Mouse (Mus musculus) ES-E14 (cell line): ENCODE measurements at regions not wholly inside any gene's neighbourhood (a gene's known extent, or its start where the extent isn't known, plus 50 kb on each side); places are given as distances from the start of the nearest gene placed in this dataset.
A peak's percentile ranks its signal among the peaks of the same experiment; 100 is the strongest.

Experiments
- DNase-seq: peaks from one replicate; pipeline ENCODE4 v3.0.0-alpha.2; 2013; ENCODE audit warnings: low read depth, low spot score
- H3K27ac ChIP-seq: 2 replicates; pipeline ENCODE4 v1.5.1; 2012; ENCODE audit warnings: low read depth, mild to moderate bottlenecking, low read length, moderate library complexity, mixed read lengths; ENCODE audit not compliant: poor library complexity, insufficient read depth, severe bottlenecking
- H3K36me3 ChIP-seq: 2 replicates; pipeline ENCODE4 v1.6.1; 2012; ENCODE audit warnings: mild to moderate bottlenecking, low read length, moderate library complexity, mixed read lengths; ENCODE audit not compliant: control insufficient read depth, poor library complexity, insufficient read depth, severe bottlenecking
- H3K4me1 ChIP-seq, 2 experiments: fragments of 150-350 bp in 1 of 2; sonication (generic) in 1 of 2; 2 replicates each; pipeline ENCODE4 v1.6.1; 2012; ENCODE audit warnings: low read length in 2 of 2, mild to moderate bottlenecking in 1 of 2, mixed read lengths in 1 of 2; ENCODE audit not compliant: control insufficient read depth in 2 of 2, insufficient read depth in 2 of 2, poor library complexity in 1 of 2
- H3K4me3 ChIP-seq, 2 experiments: fragments of 150-350 bp in 1 of 2; sonication (generic) in 1 of 2; 2 replicates each; pipeline ENCODE4 v1.5.1; 2012; ENCODE audit warnings: low read length in 2 of 2, low read depth in 1 of 2, mild to moderate bottlenecking in 1 of 2, mixed read lengths in 1 of 2; ENCODE audit not compliant: insufficient read depth in 1 of 2, poor library complexity in 1 of 2, severe bottlenecking in 1 of 2
- H3K9ac ChIP-seq: 2 replicates; pipeline ENCODE4 v1.6.1; 2012; ENCODE audit warnings: low read depth, mild to moderate bottlenecking, low read length, mixed read lengths; ENCODE audit not compliant: poor library complexity, insufficient read depth, severe bottlenecking
- H3K9me3 ChIP-seq: fragments of 150-350 bp; sonication (generic); 2 replicates; pipeline ENCODE4 v1.6.1; 2012; ENCODE audit warnings: low read depth, mild to moderate bottlenecking, low read length; ENCODE audit not compliant: control insufficient read depth, insufficient read depth
- CHD2 ChIP-seq: IDR thresholded peaks from 2 replicates; pipeline ENCODE4 v1.6.1; 2014; ENCODE audit warnings: mild to moderate bottlenecking, low read depth, low read length, inconsistent platforms
- HCFC1 ChIP-seq: IDR thresholded peaks from 2 replicates; pipeline ENCODE4 v1.6.1; 2012; ENCODE audit warnings: low read length, inconsistent platforms, borderline replicate concordance; ENCODE audit not compliant: insufficient read depth
- MAFK ChIP-seq: IDR thresholded peaks from 2 replicates; pipeline ENCODE4 v1.6.1; 2014; ENCODE audit warnings: mild to moderate bottlenecking, low read depth, low read length, inconsistent platforms; ENCODE audit not compliant: insufficient read depth
- ZC3H11A ChIP-seq: IDR thresholded peaks from 2 replicates; pipeline ENCODE4 v1.6.1; 2012; ENCODE audit warnings: low read depth, mild to moderate bottlenecking, inconsistent platforms, low read length, borderline replicate concordance
- ZNF384 ChIP-seq: IDR thresholded peaks from 2 replicates; pipeline ENCODE4 v1.6.1; 2012; ENCODE audit warnings: low read depth, low read length, inconsistent platforms
- in situ Hi-C, 2 experiments: fragments of 600-800 bp; cut with MboI; formaldehyde crosslinking; loops; one replicate each; pipeline ENCODE4 v1.15.1; 2025; ENCODE audit warnings: low sequenced_read_pairs in 2 of 2, inconsistent platforms in 1 of 2; ENCODE audit not compliant: unreplicated experiment in 2 of 2

DNA sequence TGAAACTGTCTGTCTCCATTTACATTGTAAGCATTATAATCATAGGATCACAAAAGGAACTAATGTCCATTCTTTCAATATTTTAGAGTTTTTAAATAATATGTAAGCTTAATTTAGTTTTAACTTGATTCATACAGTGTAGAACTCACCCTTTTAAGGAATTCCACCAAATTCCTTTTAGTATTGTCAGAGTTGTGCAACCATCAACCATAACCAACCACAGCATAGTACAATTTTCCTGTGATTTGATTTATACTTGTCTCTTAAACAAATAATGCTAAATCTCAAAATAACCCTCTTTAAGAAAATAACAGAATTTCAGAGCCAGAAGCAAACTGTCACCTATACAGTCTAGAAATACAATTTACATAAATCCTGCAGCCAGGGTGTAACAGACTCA, 119.0 kb upstream of the Ccn2 start:
- Histone ChIP-seq H3K4me3 (no peak overlapping the region), H3K4me1 (no peaks in the 10 kb centered on the region), H3K9ac (no peak overlapping the region), H3K27ac (no peak overlapping the region), H3K9me3 (no peaks in the 10 kb centered on the region), H3K36me3 (no peaks in the 10 kb centered on the region)
- no peak for DNase-seq
- no peak for TF ChIP-seq ZNF384
- TF ChIP-seq CHD2, result no peak
- TF ChIP-seq HCFC1, result no peak
- no peak for TF ChIP-seq MAFK
- TF ChIP-seq ZC3H11A, result no peak
- in situ Hi-C loops, result no loop called here

DNA sequence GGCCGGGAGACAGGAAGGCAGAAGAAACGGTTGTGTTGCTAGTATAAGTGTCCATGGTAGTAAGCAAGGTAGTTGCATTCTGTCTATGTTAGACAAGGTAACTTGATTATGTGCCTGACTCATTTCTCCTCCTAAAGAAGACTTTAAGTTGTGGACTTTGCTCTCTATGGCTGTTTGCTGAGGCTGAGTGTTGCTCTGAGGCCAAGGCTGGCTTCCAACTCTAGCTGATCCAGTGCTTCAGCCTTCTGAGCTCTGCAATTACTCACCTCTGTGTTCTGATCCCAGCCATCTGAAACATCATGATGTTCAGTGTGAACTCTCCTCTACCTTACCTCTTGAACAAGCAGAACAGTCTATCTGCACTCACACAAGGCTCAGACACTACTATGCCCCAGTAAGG, 116.7 kb upstream of the Ccn2 start:
- Histone ChIP-seq H3K4me3 (no peak overlapping the region), H3K4me1 (no peaks in the 10 kb centered on the region), H3K27ac (no peak overlapping the region), H3K36me3 (no peaks in the 10 kb centered on the region), H3K9ac (no peak overlapping the region), H3K9me3 (no peaks in the 10 kb centered on the region)
- TF ChIP-seq CHD2, result no peak
- TF ChIP-seq ZC3H11A, result no peak
- TF ChIP-seq HCFC1, result no peak
- DNase-seq, result no peak
- in situ Hi-C loops, result no loop called here

DNA sequence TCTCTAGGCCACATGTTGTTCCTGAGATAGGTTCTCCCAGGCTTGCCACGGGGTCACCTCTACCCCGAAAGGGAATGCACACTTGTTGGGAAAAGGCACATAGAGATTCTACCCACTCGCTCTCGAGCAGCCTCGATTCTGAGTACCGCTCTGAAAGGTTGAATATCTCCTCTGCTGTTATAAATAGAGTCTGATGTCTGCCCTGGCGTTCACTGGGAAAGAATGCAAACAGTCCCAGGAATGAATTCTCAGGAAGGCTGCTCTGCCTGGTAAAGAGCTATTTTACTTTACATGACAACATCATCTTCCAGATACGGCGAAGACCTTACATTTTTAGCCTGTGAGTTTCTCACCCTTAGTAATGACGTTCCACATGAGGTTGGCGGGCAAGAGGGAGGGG, 116.1 kb upstream of the Ccn2 start:
- Histone ChIP-seq H3K4me3 (no peak overlapping the region), H3K36me3 (no peaks in the 10 kb centered on the region), H3K9me3 (no peaks in the 10 kb centered on the region), H3K9ac (no peak overlapping the region), H3K27ac (no peak overlapping the region), H3K4me1 (no peaks in the 10 kb centered on the region)
- no peak for DNase-seq
- in situ Hi-C loops, result no loop called here
- TF ChIP-seq ZC3H11A (no peak), HCFC1 (no peak), MAFK (no peak), CHD2 (no peak)

DNA sequence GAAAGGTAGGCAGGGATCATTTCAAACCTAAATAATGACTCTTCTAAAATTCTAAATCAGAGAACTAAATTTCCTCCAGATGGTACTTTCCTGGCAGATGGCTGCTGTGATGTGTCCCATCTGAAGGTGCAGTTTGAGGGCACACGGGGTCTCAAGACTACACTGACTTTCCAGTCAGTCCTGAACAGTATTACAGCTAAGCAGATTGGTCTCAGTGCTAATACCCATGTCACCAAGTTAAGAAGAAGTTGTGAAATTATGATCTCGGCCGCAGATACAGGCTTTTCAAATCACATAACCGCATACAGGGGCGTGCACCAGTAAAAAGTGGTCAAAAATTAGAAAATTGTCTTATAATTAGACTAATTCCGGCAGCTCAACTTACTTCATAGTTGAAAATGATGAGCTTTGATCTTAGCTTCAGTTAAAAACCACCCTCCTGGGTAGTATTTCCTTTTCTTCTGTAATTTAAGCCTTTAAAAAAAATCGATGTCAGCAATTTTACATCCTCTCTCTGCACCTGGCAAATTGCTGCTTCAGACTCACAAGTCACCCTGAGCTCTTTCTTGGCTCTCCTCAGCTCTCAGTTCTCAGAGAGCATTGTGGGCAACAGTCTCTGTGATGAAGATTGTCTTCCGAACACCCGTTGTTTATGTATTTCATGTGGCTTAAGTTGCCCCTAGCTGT, 113.2 kb upstream of the Ccn2 start:
- DNase-seq, result no peak

DNA sequence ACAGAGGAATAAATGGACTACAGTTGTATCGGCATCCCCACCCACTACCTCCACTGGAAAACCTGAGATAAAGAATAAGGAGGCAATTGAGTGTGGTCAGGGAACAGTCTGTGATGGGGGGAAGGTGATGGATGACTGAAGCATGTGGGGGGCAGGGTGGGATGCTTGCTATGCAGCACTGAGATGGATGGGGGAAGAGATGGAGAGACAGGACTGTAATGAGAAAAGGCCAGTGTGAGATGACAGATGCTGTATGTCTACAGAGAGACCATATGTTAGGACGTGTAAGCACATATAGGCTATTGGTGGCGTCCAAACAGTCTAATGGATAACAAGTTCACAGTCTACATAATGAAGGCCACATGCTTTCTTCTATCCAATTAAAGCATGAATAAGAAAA, 112.2 kb upstream of the Ccn2 start:
- TF ChIP-seq CHD2 (no peak), HCFC1 (no peak), ZNF384 (no peak), ZC3H11A (no peak), MAFK (no peak)
- DNase-seq, result no peak
- H3K27ac ChIP-seq, result no peak overlapping the region

More for the DNA sequence above, 113.2 kb upstream of the Ccn2 start:
- TF ChIP-seq ZNF384 (no peak), MAFK (peak; percentile 67; the same call in 1 of the 2 replicates), HCFC1 (no peak), CHD2 (no peak)
- no peak overlapping the region for H3K4me3 ChIP-seq
- H3K4me1 ChIP-seq, result no peaks in the 10 kb centered on the region
- no peaks in the 10 kb centered on the region for H3K36me3 ChIP-seq
- H3K27ac ChIP-seq, result no peak overlapping the region
- H3K9ac ChIP-seq, result no peak overlapping the region
- H3K9me3 ChIP-seq, result no peaks in the 10 kb centered on the region
- in situ Hi-C loops, result no loop called here

More for the DNA sequence above, 112.2 kb upstream of the Ccn2 start:
- Histone ChIP-seq H3K36me3 (no peaks in the 10 kb centered on the region), H3K4me1 (no peaks in the 10 kb centered on the region), H3K9me3 (no peaks in the 10 kb centered on the region), H3K9ac (no peak overlapping the region), H3K4me3 (no peak overlapping the region)
- in situ Hi-C loops, result no loop called here
